Mouse (Mus musculus) central nervous system, embryonic 18 days (tissue): ENCODE measurements around the gene Rfx3. TPM values are rescaled to one million over a fixed set of nuclear protein-coding genes. Genes with fewer than 3 reads are reported as not detected.

ENCODE experiments used
- polyA plus RNA-seq: library from polyadenylated mRNA; depleted of rRNA; stranded (reverse); fragments of >200 nt; gene quantifications from 2 replicates; pipeline ENCODE4 v1.2.3, GENCODE M21; 2012; rRNA removed

The Rfx3 gene
- polyA plus RNA-seq: 17.9 and 19.9 TPM in 2 replicates

GRCm38 (mm10) chr19:28010471-28011395 is at the start of gene Rfx3:
TSS of gene Rfx3 (minus strand) at chr19:28011166.

